Mouse (Mus musculus) gastrocnemius, adult 2 months (tissue): ENCODE measurements around the gene Kdm2a. TPM values are rescaled to one million over a fixed set of nuclear protein-coding genes. Genes with fewer than 3 reads are reported as not detected.

Experiments
- DNase-seq: peaks from one replicate; pipeline ENCODE4 v3.0.0; 2022
- H3K27ac ChIP-seq: fragments of 200-600 bp; 2 replicates; pipeline ENCODE4 v1.8.1; 2022; ENCODE audit warnings: mild to moderate bottlenecking
- H3K4me3 ChIP-seq: fragments of 200-600 bp; 2 replicates; pipeline ENCODE4 v1.8.1; 2022; ENCODE audit warnings: mild to moderate bottlenecking, moderate library complexity
- CTCF ChIP-seq: fragments of 200-600 bp; IDR thresholded peaks from 2 replicates; pipeline ENCODE4 v1.8.1; 2022; ENCODE audit warnings: antibody characterized with exemption, mild to moderate bottlenecking, moderate library complexity
- intact Hi-C: fragments of 180-260 bp; cut with DNase I; formaldehyde crosslinking; loops from one replicate; pipeline ENCODE4 v1.15.1; 2025
- total RNA-seq, 2 experiments: library from RNA; stranded (reverse); gene quantifications; 2 replicates each; pipeline ENCODE4 v1.2.3; 2021

The Kdm2a gene
- total RNA-seq, 2 experiments from 2014 or later, result 39.1 to 39.7 TPM

DNA sequence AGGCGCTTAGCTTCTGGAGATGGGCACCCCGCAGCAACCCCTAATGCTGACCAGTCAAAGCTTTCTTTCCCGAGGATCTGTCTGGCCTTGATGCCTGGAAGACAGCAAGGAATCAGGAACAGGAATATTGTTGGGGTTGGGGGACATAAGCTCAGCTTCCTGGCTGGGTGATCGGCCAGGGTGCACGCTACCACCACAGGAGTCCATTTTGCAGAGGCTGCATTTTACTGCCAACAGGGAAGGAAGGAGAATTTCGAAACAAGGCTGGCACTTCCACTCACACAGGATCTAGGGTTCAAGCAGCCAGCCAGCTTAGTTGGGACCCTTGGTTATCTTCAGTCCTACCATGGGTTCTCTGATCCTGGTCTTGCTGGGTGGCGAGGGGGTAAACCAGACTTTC is 114.4 kb downstream of the Kdm2a start:
- TF ChIP-seq CTCF, result no peak
- intact Hi-C loops, result loop anchor here (2.0 kb wide), 1 partner anchor 21 kb away; no protein-coding TSS in a partner anchor
- Histone ChIP-seq H3K27ac (peak overlapping the region; percentile 65; the same call in 1 of the 2 replicates), H3K4me3 (peak overlapping the region; percentile 85)
- peak; percentile 27 for DNase-seq

DNA sequence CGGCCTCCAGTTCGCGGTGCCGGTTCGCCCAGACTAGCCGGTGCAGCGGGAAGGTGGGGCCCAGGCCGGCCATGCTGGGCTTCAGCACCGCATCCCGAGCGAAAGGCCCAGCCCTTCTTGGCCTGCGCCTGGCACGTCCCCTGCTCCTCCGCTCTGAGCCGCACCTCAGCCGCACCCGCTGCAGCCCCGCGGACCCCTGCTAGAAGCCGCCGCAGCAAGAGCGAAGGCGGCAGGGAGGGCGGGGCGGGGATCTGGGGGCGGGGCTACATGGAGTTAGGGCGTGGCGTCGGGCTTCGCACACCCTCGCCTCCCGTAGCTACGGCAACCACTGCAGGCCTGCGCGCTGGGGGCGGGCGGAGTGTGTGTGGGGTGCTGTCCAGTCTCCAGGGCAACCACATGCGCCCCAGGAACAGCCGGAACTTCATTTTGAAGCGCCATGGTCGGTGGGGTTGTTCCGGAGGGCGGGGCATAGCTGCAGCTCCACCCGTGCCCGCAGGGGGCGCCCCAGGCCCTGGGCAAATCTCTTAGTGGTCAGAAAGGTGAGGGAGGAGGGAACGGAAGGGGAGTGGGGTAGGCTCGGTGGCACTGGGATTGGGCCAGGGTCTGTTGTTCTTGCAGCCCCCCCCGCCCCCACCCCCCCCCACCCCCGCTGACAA is 115.1 kb downstream of the Kdm2a start, which contains the start of gene Ankrd13d:
Gene Ankrd13d, minus strand, starts transcription at position 240 of the 656 bp plus-strand sequence.
- DNase-seq, result peak; percentile 88
- intact Hi-C loops, result loop anchor here (2.0 kb wide), 1 partner anchor 22 kb away; no protein-coding TSS in a partner anchor
- H3K4me3 ChIP-seq, result peak within 1 kb of the TSS; percentile 85
- H3K27ac ChIP-seq, result peak within 1 kb of the TSS; percentile 65
- peak; percentile 95 for TF ChIP-seq CTCF

GRCm38 (mm10) chr19:4280425-4280824 is 117.7 kb downstream of the Kdm2a start:
- Histone ChIP-seq H3K4me3 (no peak overlapping the region), H3K27ac (no peak overlapping the region)
- intact Hi-C loops, result no loop called here
- TF ChIP-seq CTCF, result no peak
- peak; percentile 15 for DNase-seq

- Histone ChIP-seq H3K4me3 (no peak overlapping the region), H3K27ac (no peak overlapping the region)
- intact Hi-C loops, result no loop called here
- peak; percentile 16 for DNase-seq
- TF ChIP-seq CTCF, result peak; percentile 23; the same call in 1 of the 2 replicates
These were observed 118.6 kb downstream of the Kdm2a start for GRCm38 (mm10) chr19:4279487-4279886.

DNA sequence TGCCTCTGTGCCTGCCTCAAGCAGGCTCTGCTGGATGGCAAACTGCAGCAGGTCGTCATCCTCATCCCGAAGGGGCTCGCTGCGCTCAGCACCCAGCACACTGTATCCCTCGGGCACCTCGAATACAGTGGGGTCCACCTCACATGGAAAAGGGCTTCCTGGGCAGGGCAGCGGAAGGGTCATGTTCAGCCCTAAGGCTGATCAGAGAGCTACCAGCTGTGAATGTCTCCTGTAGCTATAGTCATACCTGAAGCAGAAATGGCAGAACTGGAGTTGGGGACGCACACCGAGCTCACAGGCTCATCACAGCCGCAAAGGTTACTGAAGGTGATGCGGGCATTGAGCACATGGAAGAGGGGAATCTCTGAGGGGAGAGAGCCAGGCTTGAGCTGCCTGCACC is 127.1 kb downstream of the Kdm2a start:
- no peak for DNase-seq
- intact Hi-C loops, result no loop called here
- TF ChIP-seq CTCF, result no peak
- Histone ChIP-seq H3K4me3 (no peak overlapping the region), H3K27ac (no peak overlapping the region)

DNA sequence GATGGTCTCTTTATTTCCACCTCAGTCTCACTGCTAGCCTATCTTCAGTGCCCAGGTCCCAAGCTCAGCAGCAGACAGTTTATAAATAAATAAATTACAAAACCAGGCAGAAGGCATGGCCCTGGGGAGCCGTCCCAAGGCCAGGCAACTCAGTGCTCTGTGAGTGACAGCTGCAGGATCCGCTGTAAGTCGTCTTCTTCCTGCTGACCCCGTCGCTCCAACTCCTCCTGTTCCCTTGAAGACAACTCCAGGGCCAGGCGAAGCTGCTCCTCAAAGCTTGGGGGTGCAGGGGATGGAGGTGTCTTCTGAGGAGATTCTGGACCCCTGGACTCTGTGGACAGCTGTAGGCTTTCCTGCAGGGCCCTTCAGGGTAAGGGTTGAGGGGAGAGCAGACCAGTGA is 127.9 kb downstream of the Kdm2a start:
- H3K4me3 ChIP-seq, result no peak overlapping the region
- intact Hi-C loops, result no loop called here
- TF ChIP-seq CTCF, result no peak
- DNase-seq, result no peak
- no peak overlapping the region for H3K27ac ChIP-seq

DNA sequence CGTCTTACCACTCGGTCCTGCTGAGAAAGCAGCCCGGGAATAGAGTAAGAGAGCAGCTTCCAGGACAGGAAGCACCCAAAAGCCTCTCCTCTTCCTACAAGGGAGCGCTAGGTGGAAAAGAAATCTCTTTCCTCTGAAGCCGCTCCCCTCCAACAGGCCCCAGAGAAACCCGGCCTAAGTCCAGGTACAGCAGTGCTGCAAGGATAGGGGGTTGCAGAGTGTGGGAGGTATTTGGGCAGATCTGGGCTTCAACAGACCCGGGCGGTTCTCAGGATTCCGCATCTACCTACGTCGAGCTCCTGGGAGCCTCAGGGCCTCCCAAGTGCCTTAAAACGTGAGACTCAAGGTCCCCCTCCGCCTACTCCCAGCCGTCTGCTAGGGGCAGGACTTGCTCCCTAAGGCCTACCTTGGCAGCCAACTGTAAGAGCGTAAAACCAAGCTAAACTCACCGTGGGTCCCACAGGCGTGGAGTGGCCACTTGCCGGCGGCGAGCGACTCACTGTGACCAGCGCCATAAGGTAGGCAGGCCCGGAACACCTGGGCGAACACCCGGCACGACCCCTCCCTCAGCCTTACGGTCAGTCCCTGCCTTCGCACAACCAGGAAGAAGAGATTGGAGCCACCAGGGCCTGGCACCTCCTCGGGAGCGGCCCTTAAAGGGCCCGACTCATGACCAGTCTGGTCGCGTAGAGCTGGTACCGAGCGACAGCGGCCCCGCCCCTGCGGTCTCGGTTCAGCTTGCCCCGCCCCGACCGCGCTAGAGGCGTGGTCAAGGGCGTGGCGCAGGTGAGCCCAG is 129.3 kb downstream of the Kdm2a start, which contains the start of gene Ssh3:
Gene Ssh3, minus strand, starts transcription at position 615 of the 796 bp plus-strand sequence.
- TF ChIP-seq CTCF, result no peak
- intact Hi-C loops, result no loop called here
- H3K4me3 ChIP-seq, result peak within 1 kb of the TSS; percentile 86
- peak within 1 kb of the TSS; percentile 80 for H3K27ac ChIP-seq
- DNase-seq, result peak; percentile 81

DNA sequence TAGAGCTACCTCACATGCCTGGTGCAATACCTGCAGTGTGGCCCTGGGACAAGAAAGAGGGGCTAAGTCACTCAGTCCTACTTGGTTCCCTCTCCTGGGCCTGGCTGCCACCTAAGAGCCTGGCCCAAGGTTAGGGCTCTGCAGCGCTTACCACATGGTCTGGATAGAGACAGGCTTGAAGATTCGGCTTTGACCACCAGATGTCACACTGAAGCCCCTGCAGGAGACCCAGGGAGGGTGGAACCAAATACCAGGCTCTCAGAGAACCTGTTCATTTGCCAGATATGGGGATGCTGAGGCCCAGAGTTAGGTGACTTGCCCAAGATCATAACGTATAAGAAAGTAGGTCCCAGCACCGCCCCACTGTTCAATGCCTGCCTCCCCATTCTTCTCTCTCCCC is 132.1 kb downstream of the Kdm2a start:
- intact Hi-C loops, result no loop called here
- no peak for DNase-seq
- Histone ChIP-seq H3K4me3 (no peak overlapping the region), H3K27ac (no peak overlapping the region)
- TF ChIP-seq CTCF, result no peak

Other genes with a start within 250 kb of the Kdm2a start
- 10 to 100 TPM in 1 of 2 experiments, 1 to 10 TPM in 1; 9.8 to 14.7 TPM for gene Coro1b, start 249.7 kb downstream of the Kdm2a start, total RNA-seq
- under 1 TPM in 1 of 2 experiments, not detected in 1; 0.43 TPM for gene Ptprcap, start 244.7 kb downstream of the Kdm2a start, total RNA-seq
- 10 to 100 TPM; 24.8 to 27.8 TPM for gene Rps6kb2, start 234.9 kb downstream of the Kdm2a start, total RNA-seq
- 10 to 100 TPM; 23.1 to 25.9 TPM for gene Carns1, start 222.8 kb downstream of the Kdm2a start, total RNA-seq
- gene Tbc1d10c, start 207.0 kb downstream of the Kdm2a start, total RNA-seq, result 1 to 10 TPM; 6.7 to 6.8 TPM
- gene Ppp1ca, start 206.2 kb downstream of the Kdm2a start, total RNA-seq, result 100 to 1,000 TPM; 201 to 214 TPM
- gene Rad9a, start 196.6 kb downstream of the Kdm2a start, total RNA-seq, result 1 to 10 TPM; 2.8 to 3.4 TPM
- under 1 TPM; 0.38 to 0.89 TPM for gene Clcf1, start 184.0 kb downstream of the Kdm2a start, total RNA-seq
- not detected for gene AC109138.7, start 183.9 kb downstream of the Kdm2a start, total RNA-seq
- gene Pold4, start 166.4 kb downstream of the Kdm2a start, total RNA-seq, result 10 to 100 TPM; 13.6 to 16.4 TPM
- gene Ssh3, start 129.1 kb downstream of the Kdm2a start, total RNA-seq, result 1 to 10 TPM; 3.3 to 3.9 TPM
- gene Ankrd13d, start 115.1 kb downstream of the Kdm2a start, total RNA-seq, result under 1 TPM; 0.45 to 0.64 TPM
- 10 to 100 TPM; 56.6 to 61.2 TPM for gene Grk2, start 92.1 kb downstream of the Kdm2a start, total RNA-seq
- gene Rhod, start 41.1 kb upstream of the Kdm2a start, total RNA-seq, result under 1 TPM; 0.28 to 0.73 TPM
- gene Syt12, start 79.2 kb upstream of the Kdm2a start, total RNA-seq, result 1 to 10 TPM; 6.8 to 7.6 TPM
- not detected for gene 2010003K11Rik, start 100.3 kb upstream of the Kdm2a start, total RNA-seq
- 100 to 1,000 TPM in 1 of 2 experiments, 10 to 100 TPM in 1; 94.6 to 119 TPM for gene Pcx, start 112.2 kb upstream of the Kdm2a start, total RNA-seq
- 1 to 10 TPM; 1.5 to 1.6 TPM for gene Lrfn4, start 217.4 kb upstream of the Kdm2a start, total RNA-seq
- 1 to 10 TPM; 5.1 to 5.9 TPM for gene Rce1, start 227.4 kb upstream of the Kdm2a start, total RNA-seq